Mouse (Mus musculus) MEL (cell line): ENCODE data around the gene Hist1h2bp. TPM values are rescaled to one million over a fixed set of nuclear protein-coding genes. Genes with fewer than 3 reads are reported as not detected.
"Not testable (repeated sequence)": the region's sequence is repeated elsewhere in the genome, so short reads cannot be mapped to it uniquely, and the experiment has no call there.

Source experiments
- DNase-seq: peaks from one replicate; pipeline ENCODE4 v3.0.0; 2011; ENCODE audit warnings: low read depth, low spot score
- H3K27ac ChIP-seq: 2 replicates; pipeline ENCODE4 v1.5.1; 2012; ENCODE audit warnings: low read depth, mild to moderate bottlenecking, control low read depth, low read length, moderate library complexity; ENCODE audit not compliant: control insufficient read depth
- H3K27me3 ChIP-seq, 2 experiments: fragments of 150-350 bp in 1 of 2; sonication (generic) in 1 of 2; 2 replicates each; pipeline ENCODE4 v1.6.1; 2012; ENCODE audit warnings: low read length in 2 of 2, mild to moderate bottlenecking in 2 of 2, improper control_type of control experiment in 1 of 2, moderate library complexity in 1 of 2; ENCODE audit not compliant: insufficient read depth in 2 of 2, control insufficient read depth in 1 of 2
- H3K36me3 ChIP-seq, 2 experiments: 2 replicates each; pipeline ENCODE4 v1.6.1; 2012 to 2014; ENCODE audit warnings: low read length in 2 of 2, improper control_type of control experiment in 1 of 2, inconsistent platforms in 1 of 2, mild to moderate bottlenecking in 1 of 2; ENCODE audit not compliant: insufficient read depth in 2 of 2, control insufficient read depth in 1 of 2
- H3K4me1 ChIP-seq, 2 experiments: fragments of 150-350 bp in 1 of 2; sonication (generic) in 1 of 2; 2 replicates each; pipeline ENCODE4 v1.6.1; 2012; ENCODE audit warnings: low read length in 2 of 2, improper control_type of control experiment in 1 of 2, mild to moderate bottlenecking in 1 of 2; ENCODE audit not compliant: insufficient read depth in 2 of 2, control insufficient read depth in 1 of 2
- H3K4me3 ChIP-seq, 2 experiments: fragments of 150-350 bp in 1 of 2; sonication (generic) in 1 of 2; 2 replicates each; pipeline ENCODE4 v1.5.1; 2012; ENCODE audit warnings: low read depth in 2 of 2, low read length in 2 of 2, mild to moderate bottlenecking in 2 of 2, moderate library complexity in 2 of 2, control low read depth in 1 of 2, improper control_type of control experiment in 1 of 2; ENCODE audit not compliant: control insufficient read depth in 1 of 2, insufficient read depth in 1 of 2
- H3K79me2 ChIP-seq: 2 replicates; pipeline ENCODE4 v1.6.1; 2012; ENCODE audit warnings: mild to moderate bottlenecking, low read length, moderate library complexity; ENCODE audit not compliant: control insufficient read depth, poor library complexity, insufficient read depth
- H3K9ac ChIP-seq: 2 replicates; pipeline ENCODE4 v1.6.1; 2012; ENCODE audit warnings: low read depth, mild to moderate bottlenecking, control low read depth, low read length, moderate library complexity; ENCODE audit not compliant: control insufficient read depth, poor library complexity, severe bottlenecking
- H3K9me3 ChIP-seq: fragments of 150-350 bp; sonication (generic); replicated peaks from 2 replicates; pipeline ENCODE4 v1.6.1; 2012; ENCODE audit warnings: mild to moderate bottlenecking, low read length, improper control_type of control experiment, moderate library complexity; ENCODE audit not compliant: insufficient read depth
- BHLHE40 ChIP-seq: IDR thresholded peaks from 2 replicates; pipeline ENCODE4 v1.6.1; 2012; ENCODE audit warnings: low read depth, mild to moderate bottlenecking, inconsistent platforms, low read length, improper control_type of control experiment, borderline replicate concordance
- CHD1 ChIP-seq: IDR thresholded peaks from 2 replicates; pipeline ENCODE4 v1.6.1; 2012; ENCODE audit warnings: low read depth, mild to moderate bottlenecking, inconsistent platforms, low read length, improper control_type of control experiment
- CHD2 ChIP-seq: IDR thresholded peaks from 2 replicates; pipeline ENCODE4 v1.6.1; 2011; ENCODE audit warnings: low read length, improper control_type of control experiment
- CTCF ChIP-seq, 3 experiments: IDR thresholded peaks in 2 of 3; conservative IDR thresholded peaks in 1 of 3; 2 replicates each; pipeline ENCODE4 v1.5.1; 2011 to 2012; ENCODE audit warnings: low read length in 3 of 3, low read depth in 2 of 3, mild to moderate bottlenecking in 2 of 3, improper control_type of control experiment in 1 of 3, inconsistent platforms in 1 of 3, mixed read lengths in 1 of 3, moderate library complexity in 1 of 3; ENCODE audit not compliant: control insufficient read depth in 1 of 3, insufficient read depth in 1 of 3, poor library complexity in 1 of 3, severe bottlenecking in 1 of 3
- ELF1 ChIP-seq: IDR thresholded peaks from 2 replicates; pipeline ENCODE4 v1.6.1; 2014; ENCODE audit warnings: low read depth, mild to moderate bottlenecking, inconsistent platforms, low read length, improper control_type of control experiment, moderate library complexity
- ETS1 ChIP-seq: IDR thresholded peaks from 2 replicates; pipeline ENCODE4 v1.6.1; 2012; ENCODE audit warnings: low read depth, mild to moderate bottlenecking, inconsistent platforms, low read length, improper control_type of control experiment, moderate library complexity
- MXI1 ChIP-seq: IDR thresholded peaks from 2 replicates; pipeline ENCODE4 v1.6.1; 2011; ENCODE audit warnings: mild to moderate bottlenecking, low read depth, low read length, improper control_type of control experiment
- POLR2A ChIP-seq, 2 experiments: IDR thresholded peaks; 2 replicates each; pipeline ENCODE4 v1.6.1; 2011 to 2012; ENCODE audit warnings: low read length in 2 of 2, mild to moderate bottlenecking in 2 of 2, control low read depth in 1 of 2, improper control_type of control experiment in 1 of 2, low read depth in 1 of 2, moderate library complexity in 1 of 2; ENCODE audit not compliant: control insufficient read depth in 1 of 2, insufficient read depth in 1 of 2, poor library complexity in 1 of 2
- TAL1 ChIP-seq: IDR thresholded peaks from 2 replicates; pipeline ENCODE4 v1.6.1; 2012; ENCODE audit warnings: mild to moderate bottlenecking, inconsistent platforms, low read length, moderate library complexity, mixed read lengths
- polyA plus RNA-seq, 2 experiments: library from polyadenylated mRNA; stranded (reverse) in 1 of 2; unstranded in 1 of 2; fragments of >175 nt in 1 of 2; fragments of >200 nt in 1 of 2; gene quantifications; 2 replicates each; pipeline versions ENCODE4 v1.2.1 to v1.2.4; 2012; ENCODE audit warnings: low replicate concordance in 2 of 2, low read depth in 1 of 2; ENCODE audit not compliant: insufficient read length in 2 of 2, insufficient read depth in 1 of 2, missing spikeins in 1 of 2
- total RNA-seq: library from RNA; depleted of rRNA; stranded (reverse); fragments of 300-350 nt; gene quantifications from 2 replicates; pipeline ENCODE4 v1.2.3, GENCODE M21; 2012; rRNA removed

Hist1h2bp gene
- total RNA-seq (512 and 814 TPM in 2 replicates), polyA plus RNA-seq (1 to 10 TPM in 1 of 2 experiments, not detected in 1; 3.0 TPM)

DNA sequence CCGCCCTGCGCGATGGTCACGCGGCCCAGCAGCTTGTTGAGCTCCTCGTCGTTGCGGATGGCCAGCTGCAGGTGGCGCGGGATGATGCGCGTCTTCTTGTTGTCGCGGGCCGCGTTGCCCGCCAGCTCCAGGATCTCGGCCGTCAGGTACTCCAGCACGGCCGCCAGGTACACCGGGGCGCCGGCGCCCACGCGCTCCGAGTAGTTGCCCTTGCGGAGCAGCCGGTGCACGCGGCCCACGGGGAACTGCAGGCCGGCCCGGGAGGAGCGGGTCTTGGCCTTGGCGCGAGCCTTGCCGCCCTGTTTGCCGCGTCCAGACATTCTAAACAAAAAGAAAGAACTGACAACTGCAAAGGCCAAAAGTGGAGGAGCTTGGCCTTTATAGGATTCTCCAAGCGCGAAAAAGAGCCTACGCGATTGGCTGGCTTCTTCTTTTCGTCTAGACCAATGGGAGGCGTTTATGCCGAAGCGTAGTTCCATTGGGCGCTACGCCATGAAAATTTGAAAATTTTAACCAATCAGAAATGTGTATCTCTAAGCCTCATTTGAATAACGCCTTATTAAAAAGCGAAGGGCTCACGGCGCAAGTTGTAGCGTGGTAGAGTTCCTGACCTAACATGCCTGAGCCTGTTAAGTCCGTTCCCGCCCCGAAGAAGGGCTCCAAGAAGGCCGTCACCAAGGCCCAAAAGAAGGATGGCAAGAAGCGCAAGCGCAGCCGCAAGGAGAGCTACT is at the start of gene Hist1h2bp, which contains the start of gene Hist1h2an:
Hist1h2bp (plus strand) TSS at position 563 of the 731 bp plus-strand sequence.
Hist1h2an (minus strand) TSS at position 320 of the 731 bp plus-strand sequence.
- H3K4me1 ChIP-seq, H3K27me3 ChIP-seq, H3K9me3 ChIP-seq: not testable (repeated sequence)
- peak within 1 kb of the TSS; percentile 96 for H3K27ac ChIP-seq
- H3K36me3 ChIP-seq: peaks cover 0 to 39% of the 10 kb centered on the region in 2 experiments; a peak in 2 of 4 replicates
- peak within 1 kb of the TSS; percentile 69 for H3K9ac ChIP-seq
- H3K4me3 ChIP-seq: peak within 1 kb of the TSS; percentile 31 to 53
- TF ChIP-seq POLR2A (IDR thresholded peaks at IDR 0.05; ENCODE audit: control insufficient read depth in 1 of 2, insufficient read depth in 1 of 2, low read depth in 1 of 2, low read length in 2 of 2, poor library complexity in 1 of 2): peak in 1 of 2 experiments; percentile 81; a peak in 2 of 4 replicates
- TF ChIP-seq, all 39 proteins: peak for 1; not testable (repeated sequence) for 38
- H3K79me2 ChIP-seq: not testable (repeated sequence)
- DNase-seq: peak; percentile 97

DNA sequence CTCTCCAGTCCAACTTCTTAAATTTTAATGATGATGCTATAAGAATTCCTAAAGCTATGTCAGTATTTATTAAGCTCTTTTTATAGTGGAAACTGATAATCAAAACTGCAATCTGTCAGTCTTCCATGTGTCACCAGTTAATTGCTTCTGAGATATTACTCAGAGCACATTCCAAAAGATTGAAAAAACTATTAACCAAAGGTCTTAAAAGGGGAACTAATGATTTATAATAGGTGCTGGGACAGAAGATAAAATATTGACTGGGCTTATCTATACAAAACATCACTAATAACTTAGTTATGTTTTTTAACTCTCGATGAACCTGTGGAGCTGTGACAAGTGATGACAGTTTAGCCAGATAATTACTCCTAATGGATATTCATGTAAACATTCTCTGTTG is 42.3 kb upstream of the Hist1h2bp start:
- Histone ChIP-seq H3K9ac (no peak overlapping the region), H3K36me3 (peaks cover 0 to 26% of the 10 kb centered on the region in 2 experiments; a peak in 2 of 4 replicates), H3K4me1 (peaks cover 6 to 17% of the 10 kb centered on the region in 2 experiments; a peak in 3 of 4 replicates), H3K27ac (no peak overlapping the region), H3K27me3 (no peaks in the 10 kb centered on the region), H3K79me2 (no peaks in the 10 kb centered on the region; the same call in 1 of the 2 replicates), H3K9me3 (no peaks in the 10 kb centered on the region), H3K4me3 (no peak overlapping the region)
- TF ChIP-seq TAL1 (peak; percentile 62), CHD2 (no peak), MXI1 (no peak), BHLHE40 (no peak), CTCF (IDR thresholded peaks at IDR 0.05 in 2 of 3, conservative IDR thresholded peaks at IDR 0.05 in 1 of 3; ENCODE audit: control insufficient read depth in 1 of 3, insufficient read depth in 1 of 3, low read depth in 2 of 3, low read length in 3 of 3, poor library complexity in 1 of 3, severe bottlenecking in 1 of 3) (no peak), CHD1 (no peak), ELF1 (no peak)
- peak; percentile 44 for DNase-seq

DNA sequence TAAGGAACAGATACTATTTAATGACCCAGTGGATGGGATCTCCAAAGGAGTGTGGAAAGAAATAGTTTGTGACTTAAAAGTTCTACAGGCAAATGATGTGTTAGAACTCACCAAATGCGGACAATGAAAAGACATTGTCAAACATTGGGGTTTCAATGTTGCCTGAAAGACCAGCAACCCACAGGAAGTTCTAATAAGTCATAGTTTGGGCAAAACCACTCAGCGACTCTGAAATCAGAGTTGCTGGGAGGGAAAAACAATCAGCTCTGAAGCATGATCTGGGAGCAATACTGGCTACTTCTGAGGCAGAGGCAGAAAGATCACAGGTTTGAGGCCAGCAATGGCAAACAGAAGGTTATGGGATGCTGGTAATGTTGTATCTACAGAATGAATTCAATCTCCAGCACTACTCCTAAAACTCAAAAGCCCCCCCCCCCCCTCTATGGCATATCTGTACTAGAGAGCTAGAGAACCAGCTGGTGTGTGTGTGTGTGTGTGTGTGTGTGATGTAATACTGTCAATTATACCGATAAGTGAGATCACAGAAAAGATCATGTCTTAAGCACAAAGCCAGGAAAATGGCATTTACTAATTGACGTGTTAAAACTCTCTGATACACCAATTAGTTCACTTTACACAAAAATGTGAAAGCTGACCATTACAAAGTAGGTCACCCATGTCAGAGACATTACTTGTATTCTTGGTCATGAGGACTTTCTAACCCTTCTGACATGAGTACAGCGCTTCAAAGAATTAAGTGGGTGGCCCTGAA is 37.7 kb upstream of the Hist1h2bp start:
- H3K27ac ChIP-seq: peak overlapping the region; percentile 88
- peaks cover 6 to 20% of the 10 kb centered on the region in 2 experiments; a peak in 3 of 4 replicates for H3K4me1 ChIP-seq
- H3K9me3 ChIP-seq: no peaks in the 10 kb centered on the region
- TF ChIP-seq ETS1 (no peak), POLR2A (IDR thresholded peaks at IDR 0.05; ENCODE audit: control insufficient read depth in 1 of 2, insufficient read depth in 1 of 2, low read depth in 1 of 2, low read length in 2 of 2, poor library complexity in 1 of 2) (peak; percentile 52 to 88; a peak in 3 of 4 replicates)
- no peaks in the 10 kb centered on the region for H3K27me3 ChIP-seq
- H3K79me2 ChIP-seq: no peaks in the 10 kb centered on the region; the same call in 1 of the 2 replicates
- H3K36me3 ChIP-seq: peaks cover 0 to 29% of the 10 kb centered on the region in 2 experiments; a peak in 2 of 4 replicates
- peak overlapping the region; percentile 3 to 59 for H3K4me3 ChIP-seq
- DNase-seq: peak; percentile 84
- peak overlapping the region; percentile 77 for H3K9ac ChIP-seq
